Mouse (Mus musculus) liver, adult 2 months (tissue): ENCODE measurements around the gene Dact2.

ENCODE experiments used
- CTCF ChIP-seq: fragments of 200-500 bp; IDR thresholded peaks from 2 replicates; pipeline ENCODE4 v1.5.1; 2011; ENCODE audit warnings: low read depth, low read length, control low read depth
- POLR2A ChIP-seq: fragments of 200-500 bp; IDR thresholded peaks from 2 replicates; pipeline ENCODE4 v1.6.1; 2011; ENCODE audit warnings: low read length, control low read depth; ENCODE audit not compliant: insufficient read depth; ENCODE audit errors: extremely low read depth

DNA sequence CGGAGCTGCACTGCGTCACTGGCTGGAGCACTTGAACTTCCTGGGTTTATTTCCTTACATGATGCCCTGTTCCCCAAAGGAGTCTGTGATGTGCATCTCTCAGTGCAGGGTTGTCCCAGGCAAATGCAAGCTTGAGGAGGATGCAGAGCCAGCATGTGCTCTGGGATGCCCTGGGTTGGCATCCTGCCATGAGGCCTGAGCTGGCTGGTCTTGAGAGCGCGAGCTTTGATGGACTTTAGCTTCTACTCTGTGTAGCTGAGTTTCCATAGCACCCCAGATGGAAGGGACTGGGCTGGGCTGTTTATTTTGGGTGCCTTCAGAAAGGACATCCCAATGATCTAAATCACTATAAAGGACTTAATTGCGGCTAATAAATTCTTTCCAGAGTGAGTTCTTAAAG lies 36.5 kb downstream of the Dact2 start:
- no peak for TF ChIP-seq CTCF
- TF ChIP-seq POLR2A: no peak
